Mouse (Mus musculus) CH12.LX (cell line): Measurements from ENCODE around the gene Npr3.

Source experiments
- CTCF ChIP-seq, 2 experiments: IDR thresholded peaks in 1 of 2; conservative IDR thresholded peaks in 1 of 2; 2 replicates each; pipeline ENCODE4 v1.5.1; 2011 to 2012; ENCODE audit warnings: low read depth in 2 of 2, low read length in 2 of 2, improper control_type of control experiment in 1 of 2, inconsistent platforms in 1 of 2, mild to moderate bottlenecking in 1 of 2, moderate library complexity in 1 of 2
- ETS1 ChIP-seq: conservative IDR thresholded peaks from 2 replicates; pipeline ENCODE4 v1.6.1; 2012; ENCODE audit warnings: low read depth, mild to moderate bottlenecking, inconsistent platforms, low read length, improper control_type of control experiment, moderate library complexity
- USF1 ChIP-seq: IDR thresholded peaks from 2 replicates; pipeline ENCODE4 v1.6.1; 2014; ENCODE audit warnings: low read depth, mild to moderate bottlenecking, inconsistent platforms, low read length, improper control_type of control experiment
- ZMIZ1 ChIP-seq: IDR thresholded peaks from 2 replicates; pipeline ENCODE4 v1.6.1; 2012; ENCODE audit warnings: low read depth, mild to moderate bottlenecking, inconsistent platforms, low read length, improper control_type of control experiment

DNA sequence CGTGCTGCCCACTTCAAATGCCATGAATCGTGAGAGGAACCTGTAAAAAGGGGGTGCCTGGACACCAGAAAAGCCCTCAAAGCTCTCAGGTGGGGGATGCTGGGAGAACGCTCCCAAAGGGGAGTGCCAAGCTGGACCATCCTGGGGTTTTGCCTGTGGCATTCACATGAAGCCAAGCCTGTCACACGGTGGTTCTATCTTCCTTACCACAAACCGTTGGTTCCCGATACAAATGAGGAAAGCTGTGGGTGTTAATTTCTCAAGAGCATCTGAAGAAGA is 43.6 kb downstream of the Npr3 start:
- TF ChIP-seq CTCF (conservative IDR thresholded peaks at IDR 0.05 in 1 of 2, IDR thresholded peaks at IDR 0.05 in 1 of 2; ENCODE audit: low read depth in 2 of 2, low read length in 2 of 2) (no peak), USF1 (no peak), ETS1 (no peak), ZMIZ1 (no peak)
